Mouse (Mus musculus): ENCODE measurements around the gene Fam169a. TPM values are rescaled to one million over a fixed set of nuclear protein-coding genes. Genes with fewer than 3 reads are reported as not detected.
"Not testable (repeated sequence)": the region's sequence is repeated elsewhere in the genome, so short reads cannot be mapped to it uniquely, and the experiment has no call there.

Gene Fam169a
- polyA plus RNA-seq, 1 experiment from 2014 or later: 30.5 TPM

DNA sequence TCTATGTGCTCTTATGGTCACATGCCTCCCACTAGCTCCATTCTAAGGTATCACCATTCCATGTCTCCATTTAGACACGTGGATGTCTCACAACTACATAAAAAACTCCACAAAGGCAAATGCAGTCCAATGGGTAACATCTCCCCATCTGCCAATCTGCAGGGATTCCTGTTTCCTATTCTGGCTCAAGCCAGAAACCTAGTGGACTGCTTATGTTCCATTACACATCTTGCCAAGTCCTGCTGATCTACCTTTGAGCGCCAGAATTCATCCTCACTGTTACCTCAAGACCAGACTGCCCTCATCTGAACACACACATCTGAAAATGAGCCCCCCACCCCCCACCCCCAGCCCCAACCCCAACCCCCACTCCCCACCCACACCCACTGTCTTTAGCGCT, 4.9 kb upstream of the Fam169a start:
- H3K4me1 ChIP-seq: 0 out of 2 replicates have a peak, but pooled peaks cover 4% of the 10 kb centered on the region
- no peaks in the 10 kb centered on the region for H3K36me3 ChIP-seq
- no peak overlapping the region for H3K9ac ChIP-seq (replicated peaks)
- 93% methylated on average over 3 of the region's 3 CpGs for WGBS
- H3K27me3 ChIP-seq (replicated peaks): no peaks in the 10 kb centered on the region
- H3K9me3 ChIP-seq (replicated peaks): no peaks in the 10 kb centered on the region
- ATAC-seq (ENCODE audit: low FRiP score): no peak
- H3K27ac ChIP-seq (replicated peaks): no peak overlapping the region
- no peak overlapping the region for H3K4me2 ChIP-seq
- H3K4me3 ChIP-seq (replicated peaks): no peak overlapping the region

DNA sequence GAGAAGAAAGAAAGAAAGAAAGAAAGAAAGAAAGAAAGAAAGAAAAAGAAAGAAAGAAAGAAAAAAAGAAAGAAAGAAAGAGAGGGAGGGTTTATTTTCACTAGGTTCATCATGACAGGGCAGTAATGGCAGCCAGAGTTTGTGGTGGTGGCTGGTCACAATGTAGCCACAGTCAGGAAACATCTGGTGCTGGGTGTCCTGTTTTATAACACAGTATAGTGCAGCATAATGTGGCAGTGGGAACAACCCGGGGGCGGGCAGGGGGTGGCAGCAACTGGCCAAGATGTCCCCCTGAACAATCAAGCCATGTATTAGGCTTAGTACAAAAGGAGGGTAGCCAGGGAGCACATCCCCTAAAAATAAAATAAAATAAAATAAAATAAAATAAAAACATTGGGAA, 3.7 kb upstream of the Fam169a start:
- H3K9me3 ChIP-seq (replicated peaks): no peaks in the 10 kb centered on the region
- no peak overlapping the region for H3K9ac ChIP-seq (replicated peaks)
- H3K4me1 ChIP-seq: 0 out of 2 replicates have a peak, but pooled peaks cover 4% of the 10 kb centered on the region
- H3K27ac ChIP-seq (replicated peaks): no peak overlapping the region
- no peak for ATAC-seq (ENCODE audit: low FRiP score)
- 75% methylated on average over 2 of the region's 2 CpGs for WGBS
- no peaks in the 10 kb centered on the region for H3K36me3 ChIP-seq
- no peak overlapping the region for H3K4me2 ChIP-seq
- H3K27me3 ChIP-seq (replicated peaks): no peaks in the 10 kb centered on the region
- H3K4me3 ChIP-seq (replicated peaks): no peak overlapping the region

GRCm38 (mm10) chr13:97064413-97064812, 2.7 kb upstream of the Fam169a start:
- H3K36me3 ChIP-seq: no peaks in the 10 kb centered on the region
- no peak overlapping the region for H3K27ac ChIP-seq (replicated peaks)
- no peaks in the 10 kb centered on the region for H3K9me3 ChIP-seq (replicated peaks)
- peak overlapping the region; percentile 37 for H3K4me2 ChIP-seq
- 0 out of 2 replicates have a peak, but pooled peaks cover 4% of the 10 kb centered on the region for H3K4me1 ChIP-seq
- H3K9ac ChIP-seq (replicated peaks): no peak overlapping the region
- no peaks in the 10 kb centered on the region for H3K27me3 ChIP-seq (replicated peaks)
- ATAC-seq (ENCODE audit: low FRiP score): no peak
- no peak overlapping the region for H3K4me3 ChIP-seq (replicated peaks)
- WGBS: 54% methylated on average over 3 of the region's 3 CpGs

- not testable (repeated sequence) for H3K4me3 ChIP-seq (replicated peaks)
Observed at GRCm38 (mm10) chr13:97064844-97065621, 2.1 kb upstream of the Fam169a start.

DNA sequence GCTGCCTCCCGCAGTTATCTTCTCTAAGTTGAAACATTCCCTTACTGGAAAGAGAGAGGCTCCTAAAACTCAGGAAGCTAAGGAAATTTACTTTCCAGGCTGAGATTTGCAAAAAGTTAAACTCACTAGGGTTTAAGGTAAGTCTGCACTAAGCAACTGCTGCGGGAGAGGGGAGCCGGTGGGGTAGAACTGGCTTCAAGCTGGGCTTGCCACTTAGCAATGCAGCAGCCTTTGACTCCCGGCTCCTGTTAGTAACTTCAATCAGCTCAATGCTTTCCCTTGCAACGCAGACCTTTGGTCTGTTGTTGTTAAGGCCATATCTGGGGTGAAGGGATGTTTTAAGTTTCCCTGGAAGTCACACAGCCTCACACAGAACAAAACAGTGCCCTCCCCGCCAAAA, 605 bp downstream of the Fam169a start:
- Histone ChIP-seq H3K9me3 (replicated peaks) (no peaks in the 10 kb centered on the region), H3K4me2 (no peak overlapping the region), H3K4me1 (peaks cover 5% of the 10 kb centered on the region; the same call in 1 of the 2 replicates), H3K9ac (replicated peaks) (no peak overlapping the region), H3K4me3 (replicated peaks) (no peak overlapping the region), H3K27me3 (replicated peaks) (no peaks in the 10 kb centered on the region; the same call in 1 of the 2 replicates), H3K36me3 (no peaks in the 10 kb centered on the region), H3K27ac (replicated peaks) (no peak overlapping the region)
- no peak for ATAC-seq (ENCODE audit: low FRiP score)
- WGBS: 8% methylated on average over 6 of the region's 6 CpGs

More at GRCm38 (mm10) chr13:97064844-97065621, 2.1 kb upstream of the Fam169a start:
- peak overlapping the region; percentile 37 for H3K4me2 ChIP-seq
- WGBS: 42% methylated on average over 18 of the region's 18 CpGs
- ATAC-seq (ENCODE audit: low FRiP score); H3K36me3 ChIP-seq; H3K9ac ChIP-seq (replicated peaks); H3K9me3 ChIP-seq (replicated peaks); H3K27me3 ChIP-seq (replicated peaks); H3K27ac ChIP-seq (replicated peaks); H3K4me1 ChIP-seq: not testable (repeated sequence)

DNA sequence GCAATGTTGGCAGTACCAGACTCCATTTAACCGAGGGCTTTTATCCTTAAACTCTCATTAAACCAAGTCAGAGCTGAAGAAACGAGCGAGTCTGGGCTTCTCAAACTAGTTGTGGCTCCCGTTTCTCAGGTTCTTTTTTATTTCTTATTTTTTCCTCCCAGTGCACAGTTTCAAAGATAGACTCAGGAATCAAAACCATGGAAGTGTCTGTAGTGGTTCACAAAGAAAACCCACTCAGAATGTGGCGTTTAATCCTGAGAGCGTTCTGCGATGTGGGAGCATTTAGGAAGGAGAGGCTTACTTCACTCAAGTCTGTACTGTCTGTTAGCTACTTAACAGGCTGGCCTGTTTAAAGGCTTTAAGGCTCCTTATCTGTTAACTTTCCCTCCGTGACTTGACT, 1.1 kb downstream of the Fam169a start:
- Histone ChIP-seq H3K27me3 (replicated peaks) (no peaks in the 10 kb centered on the region; the same call in 1 of the 2 replicates), H3K4me3 (replicated peaks) (no peak overlapping the region), H3K4me1 (peaks cover 9% of the 10 kb centered on the region), H3K9me3 (replicated peaks) (no peaks in the 10 kb centered on the region), H3K36me3 (no peaks in the 10 kb centered on the region), H3K27ac (replicated peaks) (no peak overlapping the region), H3K4me2 (no peak overlapping the region), H3K9ac (replicated peaks) (no peak overlapping the region)
- 51% methylated on average over 8 of the region's 8 CpGs for WGBS
- no peak for ATAC-seq (ENCODE audit: low FRiP score)

- no peaks in the 10 kb centered on the region; the same call in 1 of the 2 replicates for H3K27me3 ChIP-seq (replicated peaks)
- ATAC-seq (ENCODE audit: low FRiP score): peak; percentile 93
- H3K4me2 ChIP-seq: peak overlapping the region; percentile 70
- peaks cover 7% of the 10 kb centered on the region for H3K4me1 ChIP-seq
- no peaks in the 10 kb centered on the region for H3K36me3 ChIP-seq
- H3K27ac ChIP-seq (replicated peaks): peak overlapping the region; percentile 96
- H3K4me3 ChIP-seq (replicated peaks): peak overlapping the region; percentile 82
- no peaks in the 10 kb centered on the region for H3K9me3 ChIP-seq (replicated peaks)
- WGBS: under 1% methylated on average over 34 of the region's 85 CpGs
- peak overlapping the region; percentile 95 for H3K9ac ChIP-seq (replicated peaks)
Observed at GRCm38 (mm10) chr13:97070931-97071625, 4.0 kb downstream of the Fam169a start.

- H3K4me1 ChIP-seq: peaks cover 7% of the 10 kb centered on the region
- H3K4me3 ChIP-seq (replicated peaks): peak overlapping the region; percentile 82
Observed at GRCm38 (mm10) chr13:97071626-97072241, 4.6 kb downstream of the Fam169a start.

DNA sequence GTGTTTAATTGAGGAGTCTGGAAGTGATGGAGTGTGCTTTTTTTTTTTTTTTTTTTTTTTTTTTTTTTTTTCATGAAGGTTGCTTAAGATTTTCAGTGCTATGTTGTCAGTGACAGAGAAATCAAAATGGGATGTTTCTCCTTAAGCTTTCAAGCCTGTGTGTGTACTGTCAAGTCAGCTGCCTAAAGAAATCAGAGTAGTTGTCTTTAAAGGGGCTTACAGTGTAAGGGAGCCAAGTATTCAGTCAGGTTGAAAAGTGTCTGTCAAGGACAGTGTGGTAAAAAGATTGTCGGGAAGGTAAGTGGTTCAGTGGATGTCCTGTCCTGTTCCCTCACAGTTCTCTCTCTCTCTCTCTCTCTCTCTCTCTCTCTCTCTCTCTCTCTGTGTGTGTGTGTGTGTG, 6.4 kb downstream of the Fam169a start:
- no peak for ATAC-seq (ENCODE audit: low FRiP score)
- Histone ChIP-seq H3K27me3 (replicated peaks) (no peaks in the 10 kb centered on the region; the same call in 1 of the 2 replicates), H3K9me3 (replicated peaks) (no peaks in the 10 kb centered on the region), H3K4me2 (peak overlapping the region; percentile 70), H3K4me3 (replicated peaks) (no peak overlapping the region), H3K36me3 (no peaks in the 10 kb centered on the region), H3K9ac (replicated peaks) (no peak overlapping the region), H3K27ac (replicated peaks) (no peak overlapping the region), H3K4me1 (peaks cover 7% of the 10 kb centered on the region)
- 53% methylated on average over 1 of the region's 1 CpGs for WGBS

More at GRCm38 (mm10) chr13:97071626-97072241, 4.6 kb downstream of the Fam169a start:
- Histone ChIP-seq H3K9me3 (replicated peaks) (no peaks in the 10 kb centered on the region), H3K27me3 (replicated peaks) (no peaks in the 10 kb centered on the region; the same call in 1 of the 2 replicates), H3K27ac (replicated peaks) (peak overlapping the region; percentile 96), H3K9ac (replicated peaks) (peak overlapping the region; percentile 95), H3K4me2 (peak overlapping the region; percentile 70), H3K36me3 (no peaks in the 10 kb centered on the region)
- under 1% methylated on average over 59 of the region's 76 CpGs for WGBS
- ATAC-seq (ENCODE audit: low FRiP score): peak; percentile 88

DNA sequence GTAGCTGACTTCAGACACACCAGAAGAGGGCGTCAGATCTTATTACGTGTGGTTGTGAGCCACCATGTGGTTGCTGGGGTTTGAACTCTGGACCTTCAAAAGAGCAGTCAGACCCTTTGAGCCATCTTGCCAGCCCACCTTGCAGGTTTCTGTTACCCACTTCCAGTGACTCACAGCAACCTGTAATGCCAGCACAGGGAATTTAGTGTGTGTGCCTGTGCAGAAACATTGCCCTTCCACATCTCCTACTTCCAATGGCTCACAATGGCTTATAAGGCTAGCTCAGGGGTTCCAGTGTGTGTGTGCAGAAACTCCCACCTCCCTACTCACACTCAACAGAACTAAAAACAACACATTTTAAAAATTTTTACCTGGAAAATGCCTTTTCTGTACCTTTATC, 10.5 kb downstream of the Fam169a start:
- 98% methylated on average over 2 of the region's 2 CpGs for WGBS
- Histone ChIP-seq H3K9me3 (replicated peaks) (no peaks in the 10 kb centered on the region), H3K27me3 (replicated peaks) (no peaks in the 10 kb centered on the region), H3K4me1 (peaks cover 7% of the 10 kb centered on the region), H3K36me3 (no peaks in the 10 kb centered on the region), H3K4me2 (no peak overlapping the region), H3K27ac (replicated peaks) (no peak overlapping the region), H3K4me3 (replicated peaks) (no peak overlapping the region), H3K9ac (replicated peaks) (no peak overlapping the region)
- no peak for ATAC-seq (ENCODE audit: low FRiP score)

- no peak for ATAC-seq (ENCODE audit: low FRiP score)
- Histone ChIP-seq H3K27ac (replicated peaks) (no peak overlapping the region), H3K4me1 (no peaks in the 10 kb centered on the region), H3K27me3 (replicated peaks) (no peaks in the 10 kb centered on the region), H3K4me3 (replicated peaks) (no peak overlapping the region), H3K36me3 (no peaks in the 10 kb centered on the region), H3K4me2 (no peak overlapping the region), H3K9ac (replicated peaks) (no peak overlapping the region), H3K9me3 (replicated peaks) (no peaks in the 10 kb centered on the region)
- WGBS: 85% methylated on average over 2 of the region's 2 CpGs
Observed at GRCm38 (mm10) chr13:97080201-97080600, 13.1 kb downstream of the Fam169a start.
